Mouse (Mus musculus) heart, adult 10 weeks (tissue): Measurements from ENCODE around the gene Olfr1230. TPM values are rescaled to one million over a fixed set of nuclear protein-coding genes. Genes with fewer than 3 reads are reported as not detected.

Experiments
- polyA plus RNA-seq: library from polyadenylated mRNA; stranded (reverse); fragments of 350-450 nt; fragmentation: Illumina TruSeq; extraction: RNeasy Lipid Tissue Mini Kit (QIAGEN cat#74804); gene quantifications from one replicate; pipeline ENCODE4 v1.2.3, GENCODE M21; 2014; ENCODE audit warnings: low read depth, low replicate concordance

The Olfr1230 gene
- not detected for polyA plus RNA-seq

DNA sequence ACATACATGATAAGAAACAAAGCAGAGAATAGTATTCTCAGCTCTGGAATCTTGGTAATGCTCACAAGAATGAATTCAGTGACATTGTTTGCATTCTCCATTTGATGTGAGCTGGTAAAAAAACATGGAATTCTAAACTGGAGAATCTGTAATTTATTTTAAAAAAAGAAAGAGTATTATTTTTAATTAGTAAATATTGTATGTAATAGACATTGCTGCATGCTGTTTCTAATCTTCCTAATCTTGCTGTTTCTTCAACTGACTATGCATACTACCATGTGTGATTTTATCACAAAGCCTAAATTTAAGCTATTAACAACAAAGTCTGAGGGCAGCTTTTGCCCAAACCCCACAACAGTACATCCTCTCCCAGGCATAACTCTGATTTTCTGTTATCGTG is at the start of gene Olfr1230:
Olfr1230 (minus strand) TSS at position 101 of the 400 bp plus-strand sequence.

GRCm38 (mm10) chr2:89342298-89342697 is 45.2 kb upstream of the Olfr1230 start, which contains the start of gene Olfr1233:
Gene Olfr1233 (minus strand): TSS chr2:89342398.

GRCm38 (mm10) chr2:89329575-89329974 is 32.5 kb upstream of the Olfr1230 start, which contains the start of gene Olfr1232:
Gene Olfr1232 (minus strand): TSS chr2:89329675.

GRCm38 (mm10) chr2:89306974-89307373 is 9.9 kb upstream of the Olfr1230 start, which contains the start of gene Olfr1231:
Gene Olfr1231 (minus strand): TSS chr2:89307074.

GRCm38 (mm10) chr2:89287914-89288313 is 9.2 kb downstream of the Olfr1230 start, which contains the start of gene Olfr1229:
Gene Olfr1229 (minus strand): TSS chr2:89288014.

DNA sequence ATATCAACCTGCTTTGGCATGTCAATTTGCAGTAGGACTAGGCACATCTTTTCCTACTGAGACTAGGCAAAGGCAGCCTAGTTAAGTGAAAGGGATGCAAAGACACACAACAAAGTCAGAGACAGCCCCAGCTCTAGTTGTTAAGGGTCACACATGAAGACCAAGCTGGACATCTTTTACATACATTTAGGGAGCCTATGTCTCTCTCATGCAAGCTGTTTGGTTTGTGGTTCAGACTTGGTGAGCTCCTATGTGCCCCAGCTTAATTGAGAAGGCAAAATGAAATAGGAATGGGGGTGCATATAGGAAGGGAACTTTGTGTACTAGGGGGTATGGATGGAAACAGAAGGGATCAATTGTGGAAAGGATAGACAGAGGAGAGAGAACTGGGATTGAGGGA is 43.1 kb downstream of the Olfr1230 start, which contains the start of gene Olfr1228:
Olfr1228 (minus strand) TSS at position 101 of the 400 bp plus-strand sequence.

Other genes starting within 250 kb of the Olfr1230 start
- not detected for gene Olfr1218, start 236.1 kb downstream of the Olfr1230 start, polyA plus RNA-seq
- gene Olfr1219, start 213.8 kb downstream of the Olfr1230 start, polyA plus RNA-seq: not detected
- not detected for gene Olfr1220, start 190.4 kb downstream of the Olfr1230 start, polyA plus RNA-seq
- not detected for gene Olfr1221, start 180.0 kb downstream of the Olfr1230 start, polyA plus RNA-seq
- not detected for gene Olfr1222, start 164.2 kb downstream of the Olfr1230 start, polyA plus RNA-seq
- gene Olfr1223, start 145.7 kb downstream of the Olfr1230 start, polyA plus RNA-seq: not detected
- gene Olfr1224-ps1, start 133.2 kb downstream of the Olfr1230 start, polyA plus RNA-seq: not detected
- gene Olfr1225, start 122.6 kb downstream of the Olfr1230 start, polyA plus RNA-seq: not detected
- gene Olfr1226, start 97.2 kb downstream of the Olfr1230 start, polyA plus RNA-seq: not detected
- not detected for gene Olfr1228, start 43.2 kb downstream of the Olfr1230 start, polyA plus RNA-seq
- not detected for gene Olfr1229, start 9.3 kb downstream of the Olfr1230 start, polyA plus RNA-seq
- gene Olfr1231, start 9.8 kb upstream of the Olfr1230 start, polyA plus RNA-seq: not detected
- not detected for gene Olfr1232, start 32.4 kb upstream of the Olfr1230 start, polyA plus RNA-seq
- gene Olfr1233, start 45.1 kb upstream of the Olfr1230 start, polyA plus RNA-seq: not detected
- gene Olfr1234, start 67.6 kb upstream of the Olfr1230 start, polyA plus RNA-seq: not detected
- not detected for gene Olfr1238, start 112.4 kb upstream of the Olfr1230 start, polyA plus RNA-seq
- not detected for gene Olfr1239, start 123.1 kb upstream of the Olfr1230 start, polyA plus RNA-seq
- gene Olfr1240, start 145.7 kb upstream of the Olfr1230 start, polyA plus RNA-seq: not detected
- not detected for gene Olfr1241, start 189.9 kb upstream of the Olfr1230 start, polyA plus RNA-seq
- gene Olfr1242, start 201.1 kb upstream of the Olfr1230 start, polyA plus RNA-seq: not detected
- gene Olfr1243, start 234.2 kb upstream of the Olfr1230 start, polyA plus RNA-seq: not detected